Mouse (Mus musculus): ENCODE results near the gene Tcp11. TPM values are rescaled to one million over a fixed set of nuclear protein-coding genes. Genes with fewer than 3 reads are reported as not detected.
A peak's percentile ranks its signal among the peaks of the same experiment; 100 is the strongest.

Tcp11 gene
- total and polyA plus RNA-seq, 2 experiments from 2014 or later = 2.9 to 7.2 TPM

GRCm38 (mm10) chr17:28100669-28101068 is 20.2 kb upstream of the Tcp11 start:
- no peak for ATAC-seq
- no peak overlapping the region for H3K27ac ChIP-seq (ENCODE audit: low read depth, low read length)
- H3K36me3 ChIP-seq (ENCODE audit: insufficient read depth) = no peaks in the 10 kb centered on the region

GRCm38 (mm10) chr17:28099086-28099485 is 18.6 kb upstream of the Tcp11 start:
- Histone ChIP-seq H3K9me3 (ENCODE audit: low read length) (no peaks in the 10 kb centered on the region), H3K4me2 (ENCODE audit: low read depth) (no peak overlapping the region), H3K27me3 (ENCODE audit: insufficient read depth, low read length) (no peaks in the 10 kb centered on the region), H3K4me1 (ENCODE audit: insufficient read depth) (no peaks in the 10 kb centered on the region), H3K4me3 (ENCODE audit: low read depth, low read length) (no peak overlapping the region), H3K36me3 (ENCODE audit: insufficient read depth) (no peaks in the 10 kb centered on the region), H3K9ac (no peak overlapping the region), H3K27ac (ENCODE audit: low read depth, low read length) (no peak overlapping the region)
- ATAC-seq (no peak), DNase-seq (no peak)
- WGBS = 51% methylated on average over 3 of the region's 3 CpGs
- no peak for TF ChIP-seq CTCF (IDR thresholded peaks at IDR 0.05; ENCODE audit: low read depth)

More at GRCm38 (mm10) chr17:28100669-28101068, 20.2 kb upstream of the Tcp11 start:
- no peak for DNase-seq
- 0 out of 2 replicates have a peak, but pooled peaks have one; percentile 32 for TF ChIP-seq CTCF (IDR thresholded peaks at IDR 0.05; ENCODE audit: low read depth)
- no peaks in the 10 kb centered on the region for H3K27me3 ChIP-seq (ENCODE audit: insufficient read depth, low read length)
- H3K9me3 ChIP-seq (ENCODE audit: low read length) = no peaks in the 10 kb centered on the region
- 81% methylated on average over 1 of the region's 1 CpGs for WGBS
- no peak overlapping the region for H3K4me3 ChIP-seq (ENCODE audit: low read depth, low read length)
- no peak overlapping the region for H3K9ac ChIP-seq
- H3K4me1 ChIP-seq (ENCODE audit: insufficient read depth) = no peaks in the 10 kb centered on the region
- H3K4me2 ChIP-seq (ENCODE audit: low read depth) = no peak overlapping the region

GRCm38 (mm10) chr17:28097308-28097707 is 16.9 kb upstream of the Tcp11 start:
- DNase-seq (no peak), ATAC-seq (no peak)
- Histone ChIP-seq H3K4me1 (ENCODE audit: insufficient read depth) (no peaks in the 10 kb centered on the region), H3K27ac (ENCODE audit: low read depth, low read length) (no peak overlapping the region), H3K9ac (no peak overlapping the region), H3K27me3 (ENCODE audit: insufficient read depth, low read length) (no peaks in the 10 kb centered on the region), H3K36me3 (ENCODE audit: insufficient read depth) (no peaks in the 10 kb centered on the region), H3K4me2 (ENCODE audit: low read depth) (no peak overlapping the region), H3K4me3 (ENCODE audit: low read depth, low read length) (no peak overlapping the region), H3K9me3 (ENCODE audit: low read length) (no peaks in the 10 kb centered on the region)
- 90% methylated on average over 13 of the region's 13 CpGs for WGBS
- TF ChIP-seq CTCF (IDR thresholded peaks at IDR 0.05; ENCODE audit: low read depth) = no peak

- ATAC-seq (no peak), DNase-seq (no peak)
- WGBS = 76% methylated on average over 10 of the region's 10 CpGs
- no peaks in the 10 kb centered on the region for H3K4me1 ChIP-seq (ENCODE audit: insufficient read depth)
- no peaks in the 10 kb centered on the region for H3K36me3 ChIP-seq (ENCODE audit: insufficient read depth)
- no peaks in the 10 kb centered on the region for H3K27me3 ChIP-seq (ENCODE audit: insufficient read depth, low read length)
- no peak overlapping the region for H3K4me2 ChIP-seq (ENCODE audit: low read depth)
- H3K27ac ChIP-seq (ENCODE audit: low read depth, low read length) = no peak overlapping the region
- no peak overlapping the region for H3K4me3 ChIP-seq (ENCODE audit: low read depth, low read length)
- no peak overlapping the region for H3K9ac ChIP-seq
- TF ChIP-seq CTCF (IDR thresholded peaks at IDR 0.05; ENCODE audit: low read depth) = no peak
- H3K9me3 ChIP-seq (ENCODE audit: low read length) = no peaks in the 10 kb centered on the region
Measured at GRCm38 (mm10) chr17:28096418-28096817, 16.0 kb upstream of the Tcp11 start.

- Histone ChIP-seq H3K4me1 (ENCODE audit: insufficient read depth) (no peaks in the 10 kb centered on the region), H3K4me2 (ENCODE audit: low read depth) (no peak overlapping the region), H3K36me3 (ENCODE audit: insufficient read depth) (no peaks in the 10 kb centered on the region), H3K9ac (no peak overlapping the region), H3K27me3 (ENCODE audit: insufficient read depth, low read length) (no peaks in the 10 kb centered on the region), H3K9me3 (ENCODE audit: low read length) (no peaks in the 10 kb centered on the region), H3K27ac (ENCODE audit: low read depth, low read length) (no peak overlapping the region), H3K4me3 (ENCODE audit: low read depth, low read length) (no peak overlapping the region)
- ATAC-seq (no peak), DNase-seq (no peak)
- peak; percentile 29; the same call in 1 of the 2 replicates for TF ChIP-seq CTCF (IDR thresholded peaks at IDR 0.05; ENCODE audit: low read depth)
- 73% methylated on average over 3 of the region's 3 CpGs for WGBS
Measured at GRCm38 (mm10) chr17:28093837-28094236, 13.4 kb upstream of the Tcp11 start.

- Histone ChIP-seq H3K9me3 (ENCODE audit: low read length) (no peaks in the 10 kb centered on the region), H3K4me2 (ENCODE audit: low read depth) (no peak overlapping the region), H3K9ac (no peak overlapping the region), H3K4me1 (ENCODE audit: insufficient read depth) (no peaks in the 10 kb centered on the region), H3K27me3 (ENCODE audit: insufficient read depth, low read length) (no peaks in the 10 kb centered on the region), H3K4me3 (ENCODE audit: low read depth, low read length) (no peak overlapping the region), H3K27ac (ENCODE audit: low read depth, low read length) (no peak overlapping the region), H3K36me3 (ENCODE audit: insufficient read depth) (no peaks in the 10 kb centered on the region)
- TF ChIP-seq CTCF (IDR thresholded peaks at IDR 0.05; ENCODE audit: low read depth) = peak; percentile 35; the same call in 1 of the 2 replicates
- DNase-seq = no peak
- no peak for ATAC-seq
- WGBS = 88% methylated on average over 2 of the region's 2 CpGs
Measured at GRCm38 (mm10) chr17:28092297-28092696, 11.9 kb upstream of the Tcp11 start.

- Histone ChIP-seq H3K27me3 (ENCODE audit: insufficient read depth, low read length) (no peaks in the 10 kb centered on the region), H3K4me2 (ENCODE audit: low read depth) (no peak overlapping the region), H3K4me3 (ENCODE audit: low read depth, low read length) (no peak overlapping the region), H3K36me3 (ENCODE audit: insufficient read depth) (no peaks in the 10 kb centered on the region), H3K4me1 (ENCODE audit: insufficient read depth) (no peaks in the 10 kb centered on the region), H3K9ac (no peak overlapping the region), H3K9me3 (ENCODE audit: low read length) (no peaks in the 10 kb centered on the region), H3K27ac (ENCODE audit: low read depth, low read length) (no peak overlapping the region)
- TF ChIP-seq CTCF (IDR thresholded peaks at IDR 0.05; ENCODE audit: low read depth) = no peak
- no peak for DNase-seq
- ATAC-seq = no peak
- WGBS = 85% methylated on average over 6 of the region's 6 CpGs
Measured at GRCm38 (mm10) chr17:28088718-28089117, 8.3 kb upstream of the Tcp11 start.
